Mouse (Mus musculus): ENCODE data around the gene Alox12.

Alox12 gene

GRCm38 (mm10) chr11:70219873-70220272, 35.3 kb downstream of the Alox12 start:
- DNase-seq: no peak

GRCm38 (mm10) chr11:70218741-70219470, 36.2 kb downstream of the Alox12 start:
- no peak for DNase-seq

GRCm38 (mm10) chr11:70218039-70218438, 37.1 kb downstream of the Alox12 start:
- DNase-seq: no peak

GRCm38 (mm10) chr11:70216103-70216502, 39.0 kb downstream of the Alox12 start:
- no peak for DNase-seq

GRCm38 (mm10) chr11:70215301-70215700, 39.9 kb downstream of the Alox12 start:
- no peak for DNase-seq

GRCm38 (mm10) chr11:70214856-70215209, 40.3 kb downstream of the Alox12 start:
- no peak for DNase-seq

- DNase-seq: no peak
Observed at GRCm38 (mm10) chr11:70214191-70214855, 40.8 kb downstream of the Alox12 start.

- DNase-seq: no peak
Observed at GRCm38 (mm10) chr11:70213736-70214135, 41.4 kb downstream of the Alox12 start.

GRCm38 (mm10) chr11:70212896-70213295, 42.3 kb downstream of the Alox12 start:
- DNase-seq: peak; percentile 72

GRCm38 (mm10) chr11:70212423-70212822, 42.7 kb downstream of the Alox12 start, which contains the start of gene Slc16a11:
Slc16a11 (plus strand) TSS chr11:70212752.
- DNase-seq: no peak

GRCm38 (mm10) chr11:70211972-70212371, 43.2 kb downstream of the Alox12 start:
- DNase-seq: no peak

- DNase-seq: no peak
Observed at GRCm38 (mm10) chr11:70210681-70211080, 44.5 kb downstream of the Alox12 start.

- DNase-seq: no peak
Observed at GRCm38 (mm10) chr11:70208778-70209388, 46.3 kb downstream of the Alox12 start.

- no peak for DNase-seq
Observed at GRCm38 (mm10) chr11:70207283-70207682, 47.9 kb downstream of the Alox12 start.

- no peak for DNase-seq
Observed at GRCm38 (mm10) chr11:70206801-70207200, 48.4 kb downstream of the Alox12 start.

GRCm38 (mm10) chr11:70201691-70202090, 53.5 kb downstream of the Alox12 start:
- DNase-seq: peak; percentile 91

- no peak for DNase-seq
Observed at GRCm38 (mm10) chr11:70200036-70200608, 55.0 kb downstream of the Alox12 start.

GRCm38 (mm10) chr11:70199107-70199506, 56.0 kb downstream of the Alox12 start:
- DNase-seq: no peak

GRCm38 (mm10) chr11:70198332-70198731, 56.8 kb downstream of the Alox12 start:
- DNase-seq: no peak

GRCm38 (mm10) chr11:70193354-70194285, 61.5 kb downstream of the Alox12 start:
- no peak for DNase-seq

- DNase-seq: no peak
Observed at GRCm38 (mm10) chr11:70192157-70192556, 63.0 kb downstream of the Alox12 start.
